Mouse (Mus musculus): ENCODE measurements at regions not wholly inside any gene's neighbourhood (a gene's known extent, or its start where the extent isn't known, plus 50 kb on each side); places are given as distances from the start of the nearest gene placed in this dataset.
"Not testable (repeated sequence)": the region's sequence is repeated elsewhere in the genome, so short reads cannot be mapped to it uniquely, and the experiment has no call there.

- not testable (repeated sequence) for DNase-seq
Observed at GRCm38 (mm10) chr1:23316288-23316687, 81.3 kb downstream of the Ogfrl1 start.

GRCm38 (mm10) chr1:23314863-23315262, 82.7 kb downstream of the Ogfrl1 start:
- DNase-seq = not testable (repeated sequence)

- no peak for DNase-seq
Observed at GRCm38 (mm10) chr1:23292718-23293117, 104.9 kb downstream of the Ogfrl1 start.

GRCm38 (mm10) chr1:23286741-23287140, 110.8 kb downstream of the Ogfrl1 start:
- DNase-seq = peak; percentile 62

DNA sequence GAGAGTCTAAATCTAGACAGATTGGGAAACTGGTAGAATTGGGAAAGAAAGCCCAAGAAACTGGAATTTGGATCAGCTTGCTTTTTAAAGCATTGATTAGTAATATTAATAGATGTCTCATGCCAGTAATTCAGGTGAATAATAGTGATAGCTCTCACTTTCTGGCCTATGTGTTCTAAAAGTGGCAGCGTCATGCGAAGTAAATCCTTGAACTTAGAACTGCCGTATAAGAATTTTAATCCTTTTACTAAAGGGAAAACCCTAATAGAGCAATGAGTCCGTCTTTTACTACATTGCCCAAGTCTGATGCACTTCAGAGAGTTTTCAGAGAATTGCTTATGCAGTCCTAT, 114.7 kb downstream of the Ogfrl1 start:
- DNase-seq = no peak

DNA sequence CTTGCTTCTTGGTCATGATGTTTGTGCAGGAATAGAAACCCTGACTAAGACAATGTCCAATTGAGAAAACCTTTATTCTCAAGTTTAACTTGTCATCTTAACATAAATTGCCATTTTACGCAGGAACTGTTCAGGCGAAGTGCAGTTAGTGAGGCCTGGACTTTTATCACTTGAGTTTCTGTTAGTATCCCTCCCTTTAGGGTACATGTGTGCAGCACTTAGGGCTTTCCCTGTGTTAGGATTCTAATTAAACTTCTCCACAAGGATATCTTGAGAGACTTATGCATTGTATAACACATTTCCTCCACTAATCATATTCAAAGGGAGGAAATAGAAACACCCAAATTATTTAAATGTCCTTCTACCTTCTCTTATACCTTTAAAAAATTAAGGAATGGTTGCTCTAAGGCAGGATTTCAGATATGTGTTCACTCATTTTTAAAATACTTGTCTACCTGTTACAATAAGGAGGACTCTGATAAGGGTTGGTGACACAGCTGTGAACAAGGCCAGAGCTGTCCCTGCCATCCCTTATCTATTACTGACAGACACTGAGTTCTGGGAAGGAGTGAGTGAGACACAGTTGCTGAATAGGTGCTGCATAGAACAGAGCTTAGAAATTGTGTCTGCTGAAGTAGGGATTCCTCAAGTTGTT, 115.2 kb downstream of the Ogfrl1 start:
- DNase-seq = no peak

- no peak for DNase-seq
Observed at GRCm38 (mm10) chr1:23279827-23280226, 117.7 kb downstream of the Ogfrl1 start.

GRCm38 (mm10) chr1:23272077-23272476, 125.5 kb downstream of the Ogfrl1 start:
- no peak for DNase-seq

DNA sequence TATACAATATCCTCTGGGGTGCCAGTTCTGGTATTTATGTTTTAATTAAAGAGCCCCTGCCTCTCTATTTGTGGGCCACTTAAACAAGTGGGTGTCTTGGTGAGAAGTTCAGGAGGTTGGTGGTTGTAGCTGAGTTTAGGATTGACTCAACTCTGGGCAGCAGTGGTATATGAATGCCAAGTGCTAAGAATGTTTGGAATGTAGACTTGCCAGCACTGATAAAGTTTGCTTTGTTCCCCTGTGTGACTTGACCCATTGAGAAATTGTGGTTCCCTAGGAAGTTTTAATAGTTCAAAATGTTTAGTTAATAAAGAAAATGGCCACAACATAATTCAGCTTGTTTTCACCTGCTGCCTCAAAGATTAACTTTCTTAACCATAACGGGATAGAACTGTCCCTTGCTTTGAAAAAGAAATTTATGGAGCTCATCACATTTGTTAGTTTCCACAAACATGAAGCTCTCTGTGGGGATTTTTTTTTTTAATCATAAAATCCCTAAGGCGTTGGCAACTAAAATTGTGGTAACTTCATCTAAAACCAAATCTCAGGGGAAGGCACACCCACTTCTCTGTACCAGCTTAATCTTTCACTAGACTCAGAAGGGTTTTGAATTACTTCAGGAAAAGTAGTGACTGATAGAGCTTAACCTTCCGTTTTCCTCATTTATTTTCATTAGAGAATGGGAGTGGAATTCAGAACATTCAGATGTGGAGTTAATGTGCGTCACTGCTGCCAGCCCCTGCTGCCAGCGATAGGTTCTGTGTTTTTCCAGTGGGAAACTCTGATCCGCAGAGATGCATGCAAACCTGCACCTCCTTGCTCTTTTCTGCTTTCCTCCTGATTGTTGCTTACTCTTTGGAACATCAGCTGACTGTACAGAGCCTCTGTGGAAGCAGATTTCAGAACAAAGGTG, 126.4 kb downstream of the Ogfrl1 start:
- no peak for DNase-seq

DNA sequence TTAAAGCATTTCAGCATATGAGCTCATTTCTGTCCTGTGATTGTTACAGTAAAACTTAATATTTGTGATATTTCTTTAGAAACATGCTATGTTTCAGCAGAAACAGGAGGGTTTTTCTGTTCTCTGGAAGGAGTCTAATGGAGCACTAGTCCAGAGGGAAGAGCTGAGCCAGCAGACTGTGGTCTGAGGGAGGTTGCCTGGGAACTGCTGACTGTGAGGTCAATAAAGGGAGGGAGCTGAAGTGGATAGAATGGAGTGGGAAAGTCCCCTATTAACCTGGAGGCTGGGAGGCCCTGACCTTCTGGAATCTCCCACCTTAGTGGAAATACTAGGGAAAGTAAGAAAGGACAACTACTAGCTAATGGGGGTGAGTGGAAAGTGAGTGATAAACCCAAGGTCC, 129.5 kb downstream of the Ogfrl1 start:
- DNase-seq = no peak

GRCm38 (mm10) chr1:23265556-23266232, 131.9 kb downstream of the Ogfrl1 start:
- DNase-seq = no peak

- DNase-seq = peak; percentile 63
Observed at GRCm38 (mm10) chr1:23264251-23264650, 133.3 kb downstream of the Ogfrl1 start.

DNA sequence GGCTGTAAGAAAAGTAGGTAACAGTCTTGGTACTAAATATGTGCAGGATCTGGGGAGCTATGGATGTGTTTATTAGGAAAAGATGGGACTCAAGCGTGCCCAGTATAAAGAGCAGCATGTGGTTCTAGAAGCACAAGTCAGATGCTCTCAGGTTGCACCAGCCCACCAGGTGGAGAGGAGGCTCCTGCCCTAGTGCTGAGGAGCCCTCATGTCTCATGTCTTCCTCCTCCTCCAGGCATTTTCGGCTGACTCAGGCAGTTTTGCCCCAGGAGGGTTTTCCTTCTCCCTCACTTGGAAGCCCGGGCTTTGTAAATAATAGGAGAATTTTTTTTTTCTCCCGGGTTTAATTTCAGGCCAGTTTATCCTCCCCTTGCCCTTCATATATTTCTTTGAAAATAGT, 133.8 kb downstream of the Ogfrl1 start:
- peak; percentile 13 for DNase-seq

DNA sequence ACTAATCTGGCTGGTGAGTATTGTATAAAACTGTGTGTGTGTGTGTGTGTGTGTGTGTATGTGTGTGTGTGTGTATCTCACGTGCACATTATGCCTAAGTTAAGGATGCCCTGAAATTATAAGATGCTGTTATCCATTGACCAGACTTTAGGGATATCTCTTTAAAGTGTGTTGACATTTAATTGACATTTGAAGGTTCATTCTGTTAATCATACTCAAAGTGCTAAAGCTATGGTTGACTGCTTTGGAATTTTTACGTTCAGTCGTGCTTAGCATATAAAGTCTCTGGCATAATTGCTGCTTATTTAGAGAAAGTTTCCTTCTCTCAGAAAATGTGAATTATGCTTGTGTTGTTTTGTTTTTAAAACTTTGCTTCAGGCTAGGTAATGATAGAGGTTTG, 135.9 kb downstream of the Ogfrl1 start:
- DNase-seq = no peak

- DNase-seq = no peak
Observed at GRCm38 (mm10) chr1:23257306-23257895, 140.2 kb downstream of the Ogfrl1 start.

DNA sequence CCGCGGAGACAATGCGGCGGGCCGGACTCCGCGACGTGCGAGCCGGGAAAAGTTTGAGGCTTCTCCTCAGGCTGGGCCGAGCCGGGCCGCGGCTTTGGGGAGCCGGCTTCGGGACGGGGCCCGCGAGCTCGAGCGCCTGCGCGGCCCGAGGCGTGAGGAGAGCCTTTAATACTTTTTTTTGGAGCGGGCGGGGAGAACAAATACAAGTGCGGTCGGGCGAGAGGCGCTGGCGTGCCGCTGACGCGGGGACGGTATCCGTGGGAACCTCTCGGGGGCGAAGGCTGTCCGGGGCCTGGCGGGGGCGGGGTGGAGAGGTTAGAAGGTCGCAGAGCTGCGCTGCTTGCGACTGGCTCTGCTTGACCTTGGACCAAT, 141.0 kb downstream of the Ogfrl1 start:
- peak; percentile 74 for DNase-seq

GRCm38 (mm10) chr1:23255925-23256629, 141.5 kb downstream of the Ogfrl1 start:
- peak; percentile 97 for DNase-seq

DNA sequence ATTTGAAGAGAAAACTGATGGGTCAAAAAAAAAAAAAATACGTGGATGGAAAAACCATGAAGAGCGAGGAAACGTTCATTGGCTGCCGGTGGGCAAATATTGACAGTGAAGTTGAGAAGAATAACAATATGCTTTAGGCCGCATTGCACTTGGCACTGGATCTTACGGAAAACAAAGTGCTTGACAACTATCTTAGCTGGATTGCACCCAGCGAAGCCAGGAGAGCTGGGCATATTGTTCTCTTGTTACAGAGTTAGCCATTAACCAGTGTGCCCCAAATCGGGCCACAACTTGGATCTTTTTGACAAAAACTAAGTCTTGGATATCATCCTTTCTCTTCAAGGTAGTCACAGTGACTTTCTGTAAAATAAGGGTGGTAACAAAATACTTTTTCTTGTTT, 143.3 kb downstream of the Ogfrl1 start:
- no peak for DNase-seq

DNA sequence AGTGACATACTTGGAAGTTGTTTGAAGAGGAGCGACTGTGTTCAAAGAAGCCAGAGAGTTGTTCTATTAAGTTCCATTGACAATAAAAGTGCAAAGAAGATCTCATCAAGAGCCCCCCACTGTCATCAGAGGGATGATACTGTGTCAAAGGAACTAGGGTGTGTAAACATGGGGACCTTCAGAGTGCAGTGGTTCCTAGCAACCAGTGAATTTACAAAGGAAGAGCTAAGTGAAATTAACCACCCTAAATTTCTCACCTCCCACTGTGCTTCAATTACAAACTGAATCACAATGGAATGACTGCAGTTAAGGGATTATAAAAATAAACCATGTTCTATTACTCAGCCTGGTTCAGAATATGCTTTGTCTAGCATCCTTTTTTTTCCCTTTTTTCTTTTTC, 129.5 kb upstream of the 4933415F23Rik start:
- peak; percentile 25 for DNase-seq

GRCm38 (mm10) chr1:23228478-23228877, 126.4 kb upstream of the 4933415F23Rik start:
- no peak for DNase-seq

DNA sequence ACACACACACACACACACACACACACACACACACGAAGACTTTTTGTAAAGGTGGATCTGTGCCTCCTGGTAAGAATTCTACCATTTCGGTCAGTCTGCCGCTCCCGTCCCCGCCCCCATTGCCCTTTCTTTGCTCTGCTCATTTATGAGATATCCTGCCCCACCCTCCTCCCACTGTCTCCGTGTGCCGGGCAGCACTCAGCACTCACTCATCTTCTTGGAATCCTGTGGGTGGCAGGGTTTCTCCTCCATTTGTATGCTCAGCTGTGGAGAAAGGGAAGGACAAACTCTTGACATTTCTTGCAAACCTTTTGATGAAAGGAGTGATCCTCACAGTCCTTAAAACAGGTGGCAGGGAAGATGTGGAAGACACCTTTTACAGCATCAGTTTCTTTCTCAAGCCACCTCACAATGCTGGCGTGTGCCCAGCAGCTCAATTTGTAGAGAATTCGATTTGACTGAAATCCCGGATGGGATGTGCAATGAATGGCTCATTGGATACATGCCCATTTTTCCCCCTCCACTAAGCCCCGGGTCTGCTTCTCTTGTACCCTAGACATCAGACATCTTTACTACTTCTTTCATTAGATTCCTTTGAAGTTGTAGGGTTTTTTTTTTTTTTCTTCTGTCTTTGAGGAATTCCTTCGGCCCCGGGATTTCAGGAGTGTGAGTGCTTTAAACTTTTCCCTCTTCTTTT, 112.6 kb upstream of the 4933415F23Rik start:
- DNase-seq = peak; percentile 6

- DNase-seq = no peak
Observed at GRCm38 (mm10) chr1:23207843-23208242, 105.8 kb upstream of the 4933415F23Rik start.

Data from right cerebral cortex, adult 18-20 months (tissue).